Mouse (Mus musculus): ENCODE data around the gene Tjp3.

The Tjp3 gene

GRCm38 (mm10) chr10:81319741-81320549 lies 28.6 kb upstream of the Tjp3 start:
- in situ Hi-C loops (cut with MboI, MseI) = no loop called here

- in situ Hi-C loops (cut with MboI, MseI) = no loop called here
Observed at GRCm38 (mm10) chr10:81319330-81319699, 27.9 kb upstream of the Tjp3 start.

- in situ Hi-C loops (cut with MboI, MseI) = no loop called here
Observed at GRCm38 (mm10) chr10:81318589-81319329, 27.4 kb upstream of the Tjp3 start.

- in situ Hi-C loops (cut with MboI, MseI) = no loop called here
Observed at GRCm38 (mm10) chr10:81317273-81317672, 25.9 kb upstream of the Tjp3 start.

- in situ Hi-C loops (cut with MboI, MseI) = no loop called here
Observed at GRCm38 (mm10) chr10:81316338-81317060, 25.1 kb upstream of the Tjp3 start.

GRCm38 (mm10) chr10:81315587-81315986 lies 24.2 kb upstream of the Tjp3 start:
- in situ Hi-C loops (cut with MboI, MseI) = no loop called here

GRCm38 (mm10) chr10:81314201-81314600 lies 22.8 kb upstream of the Tjp3 start:
- in situ Hi-C loops (cut with MboI, MseI) = no loop called here

- in situ Hi-C loops (cut with MboI, MseI) = no loop called here
Observed at GRCm38 (mm10) chr10:81313581-81313980, 22.2 kb upstream of the Tjp3 start.

GRCm38 (mm10) chr10:81309571-81309970 lies 18.2 kb upstream of the Tjp3 start:
- in situ Hi-C loops (cut with MboI, MseI) = no loop called here

- in situ Hi-C loops (cut with MboI, MseI) = no loop called here
Observed at GRCm38 (mm10) chr10:81306837-81307682, 15.7 kb upstream of the Tjp3 start.

GRCm38 (mm10) chr10:81306173-81306668 lies 14.8 kb upstream of the Tjp3 start:
- in situ Hi-C loops (cut with MboI, MseI) = no loop called here

GRCm38 (mm10) chr10:81305663-81306062 lies 14.3 kb upstream of the Tjp3 start:
- in situ Hi-C loops (cut with MboI, MseI) = no loop called here

GRCm38 (mm10) chr10:81304597-81305238 lies 13.3 kb upstream of the Tjp3 start:
- in situ Hi-C loops (cut with MboI, MseI) = no loop called here

- in situ Hi-C loops (cut with MboI, MseI) = no loop called here
Observed at GRCm38 (mm10) chr10:81303761-81304160, 12.4 kb upstream of the Tjp3 start.

- in situ Hi-C loops (cut with MboI, MseI) = no loop called here
Observed at GRCm38 (mm10) chr10:81303258-81303657, 11.9 kb upstream of the Tjp3 start.

- in situ Hi-C loops (cut with MboI, MseI) = no loop called here
Observed at GRCm38 (mm10) chr10:81302781-81303218, 11.4 kb upstream of the Tjp3 start.

GRCm38 (mm10) chr10:81302288-81302687 lies 10.9 kb upstream of the Tjp3 start:
- in situ Hi-C loops (cut with MboI, MseI) = no loop called here

- in situ Hi-C loops (cut with MboI, MseI) = no loop called here
Observed at GRCm38 (mm10) chr10:81301321-81301720, 9.9 kb upstream of the Tjp3 start.

- in situ Hi-C loops (cut with MboI, MseI) = no loop called here
Observed at GRCm38 (mm10) chr10:81300352-81300907, 9.0 kb upstream of the Tjp3 start.

- in situ Hi-C loops (cut with MboI, MseI) = no loop called here
Observed at GRCm38 (mm10) chr10:81299585-81300351, 8.4 kb upstream of the Tjp3 start.
